Mouse (Mus musculus) spleen, adult 2 months (tissue): Measurements from ENCODE around the gene Serinc3. TPM values are rescaled to one million over a fixed set of nuclear protein-coding genes. Genes with fewer than 3 reads are reported as not detected.

Experiments used
- DNase-seq, 2 experiments: peaks; one replicate each; pipeline versions ENCODE4 v3.0.0 to v3.0.0-alpha.2; 2012 to 2021; ENCODE audit warnings: low spot score in 2 of 2, low read depth in 1 of 2
- H3K27ac ChIP-seq: fragments of 200-500 bp; 2 replicates; pipeline ENCODE4 v1.5.1; 2012; ENCODE audit warnings: low read length, inconsistent platforms; ENCODE audit not compliant: insufficient read depth
- H3K27me3 ChIP-seq: fragments of 200-500 bp; 2 replicates; pipeline ENCODE4 v1.6.1; 2012; ENCODE audit warnings: mild to moderate bottlenecking, moderate library complexity, low read length, inconsistent platforms; ENCODE audit not compliant: control insufficient read depth, insufficient read depth
- H3K36me3 ChIP-seq: fragments of 200-500 bp; 2 replicates; pipeline ENCODE4 v1.6.1; 2012; ENCODE audit warnings: mild to moderate bottlenecking, low read length, inconsistent platforms; ENCODE audit not compliant: control insufficient read depth, insufficient read depth
- H3K4me1 ChIP-seq: fragments of 200-500 bp; 2 replicates; pipeline ENCODE4 v1.6.1; 2011; ENCODE audit warnings: inconsistent platforms; ENCODE audit not compliant: control insufficient read depth, insufficient read depth, insufficient read length
- H3K4me3 ChIP-seq: fragments of 200-500 bp; 2 replicates; pipeline ENCODE4 v1.5.1; 2011; ENCODE audit warnings: mild to moderate bottlenecking, inconsistent platforms; ENCODE audit not compliant: insufficient read depth, insufficient read length; ENCODE audit errors: extremely low read depth
- CTCF ChIP-seq: fragments of 200-500 bp; IDR thresholded peaks from 2 replicates; pipeline ENCODE4 v1.5.1; 2011; ENCODE audit warnings: mild to moderate bottlenecking, inconsistent platforms; ENCODE audit not compliant: insufficient read depth, insufficient read length, insufficient replicate concordance; ENCODE audit errors: extremely low read depth
- POLR2A ChIP-seq: fragments of 200-500 bp; IDR thresholded peaks from 2 replicates; pipeline ENCODE4 v1.6.1; 2011; ENCODE audit warnings: low read depth, low read length, inconsistent platforms
- WGBS: fragments of 180-500 bp; shearing (Covaris S2); methylation state at CpG from one replicate; pipeline ENCODE4 v1.1.7; 2018; 5-methylcytosine and 5-hydroxymethylcytosine counted together
- polyA plus RNA-seq: library from polyadenylated mRNA; depleted of rRNA; stranded (reverse); fragments of >200 nt; gene quantifications from 2 replicates; pipeline ENCODE4 v1.2.3, GENCODE M21; 2012

The Serinc3 gene
- polyA plus RNA-seq, 1 experiment, result 443 TPM

- H3K27me3 ChIP-seq, result no peaks in the 10 kb centered on the region
- H3K4me1 ChIP-seq, result peaks cover 19% of the 10 kb centered on the region; the same call in 1 of the 2 replicates
- H3K27ac ChIP-seq, result no peak overlapping the region
- no peak overlapping the region for H3K4me3 ChIP-seq
- no peak for TF ChIP-seq POLR2A
- no peak for TF ChIP-seq CTCF
- 93% methylated on average over 7 of the region's 7 CpGs for WGBS
- DNase-seq, result no peak
- peaks cover 29% of the 10 kb centered on the region for H3K36me3 ChIP-seq
Measured at GRCm38 (mm10) chr2:163606161-163606560, 38.8 kb downstream of the Serinc3 start.

GRCm38 (mm10) chr2:163602101-163602971 lies 42.6 kb downstream of the Serinc3 start, which contains the start of gene Ttpal:
Gene Ttpal, plus strand, starts transcription at chr2:163602314.
- H3K4me1 ChIP-seq, result peaks cover 22% of the 10 kb centered on the region; the same call in 1 of the 2 replicates
- TF ChIP-seq POLR2A, result peak; percentile 75
- peak; percentile 67; the same call in 1 of the 2 replicates for TF ChIP-seq CTCF
- H3K36me3 ChIP-seq, result peaks cover 3% of the 10 kb centered on the region
- H3K4me3 ChIP-seq, result peak within 1 kb of the TSS; percentile 79
- under 1% methylated on average over 57 of the region's 57 CpGs for WGBS
- H3K27me3 ChIP-seq, result no peaks in the 10 kb centered on the region
- H3K27ac ChIP-seq, result peak within 1 kb of the TSS; percentile 99
- DNase-seq, result peak; percentile 88 to 89

GRCm38 (mm10) chr2:163601712-163602100 lies 43.2 kb downstream of the Serinc3 start:
- Histone ChIP-seq H3K4me3 (peak overlapping the region; percentile 79), H3K4me1 (peaks cover 26% of the 10 kb centered on the region; the same call in 1 of the 2 replicates), H3K36me3 (no peaks in the 10 kb centered on the region), H3K27me3 (no peaks in the 10 kb centered on the region), H3K27ac (peak overlapping the region; percentile 79)
- DNase-seq, result no peak
- TF ChIP-seq CTCF (no peak), POLR2A (no peak)
- 57% methylated on average over 7 of the region's 7 CpGs for WGBS

- Histone ChIP-seq H3K27me3 (no peaks in the 10 kb centered on the region), H3K27ac (peak overlapping the region; percentile 12; the same call in 1 of the 2 replicates), H3K4me1 (peaks cover 27% of the 10 kb centered on the region; the same call in 1 of the 2 replicates), H3K36me3 (no peaks in the 10 kb centered on the region), H3K4me3 (no peak overlapping the region)
- TF ChIP-seq POLR2A (no peak), CTCF (no peak)
- 71% methylated on average over 7 of the region's 7 CpGs for WGBS
- DNase-seq, result no peak
Measured at GRCm38 (mm10) chr2:163601066-163601465, 43.9 kb downstream of the Serinc3 start.

- peak; percentile 52 to 79 for DNase-seq
- TF ChIP-seq POLR2A (no peak), CTCF (peak; percentile 79; the same call in 1 of the 2 replicates)
- 0% methylated on average over 1 of the region's 1 CpGs for WGBS
- peaks cover 19% of the 10 kb centered on the region; the same call in 1 of the 2 replicates for H3K4me1 ChIP-seq
- H3K27ac ChIP-seq, result no peak overlapping the region
- H3K36me3 ChIP-seq, result no peaks in the 10 kb centered on the region
- no peaks in the 10 kb centered on the region for H3K27me3 ChIP-seq
- H3K4me3 ChIP-seq, result no peak overlapping the region
Measured at GRCm38 (mm10) chr2:163599226-163599625, 45.7 kb downstream of the Serinc3 start.

- H3K4me1 ChIP-seq, result peaks cover 14% of the 10 kb centered on the region; the same call in 1 of the 2 replicates
- H3K27me3 ChIP-seq, result no peaks in the 10 kb centered on the region
- 51% methylated on average over 4 of the region's 4 CpGs for WGBS
- H3K4me3 ChIP-seq, result no peak overlapping the region
- TF ChIP-seq CTCF, result no peak
- no peak for TF ChIP-seq POLR2A
- no peak overlapping the region for H3K27ac ChIP-seq
- H3K36me3 ChIP-seq, result no peaks in the 10 kb centered on the region
- DNase-seq, result peak; percentile 61 to 62
Measured at GRCm38 (mm10) chr2:163597661-163598060, 47.3 kb downstream of the Serinc3 start.

GRCm38 (mm10) chr2:163596873-163597155 lies 48.1 kb downstream of the Serinc3 start:
- 38% methylated on average over 3 of the region's 3 CpGs for WGBS
- H3K36me3 ChIP-seq, result no peaks in the 10 kb centered on the region
- peaks cover 14% of the 10 kb centered on the region; the same call in 1 of the 2 replicates for H3K4me1 ChIP-seq
- DNase-seq, result no peak
- no peak overlapping the region for H3K27ac ChIP-seq
- TF ChIP-seq CTCF (no peak), POLR2A (no peak)
- H3K4me3 ChIP-seq, result no peak overlapping the region
- no peaks in the 10 kb centered on the region for H3K27me3 ChIP-seq
